Mouse (Mus musculus): Measurements from ENCODE around the gene Irf8. TPM values are rescaled to one million over a fixed set of nuclear protein-coding genes. Genes with fewer than 3 reads are reported as not detected.
"Not testable (repeated sequence)": the region's sequence is repeated elsewhere in the genome, so short reads cannot be mapped to it uniquely, and the experiment has no call there.

Gene Irf8
- total RNA-seq, 2 experiments from 2014 or later, result 3.7 to 5.5 TPM

- no peak for TF ChIP-seq CTCF (IDR thresholded peaks at IDR 0.05)
- Histone ChIP-seq H3K27ac (no peak overlapping the region), H3K4me3 (no peak overlapping the region)
- intact Hi-C loops (cut with DNase I), result no loop called here
- DNase-seq (ENCODE audit: extremely low spot score in 1 of 2, low spot score in 2 of 2), result no peak
Observed at GRCm38 (mm10) chr8:120783781-120784180, 47.6 kb downstream of the Irf8 start.

- no peak for TF ChIP-seq CTCF (IDR thresholded peaks at IDR 0.05)
- no peak for DNase-seq (ENCODE audit: extremely low spot score in 1 of 2, low spot score in 2 of 2)
- intact Hi-C loops (cut with DNase I), result no loop called here
- no peak overlapping the region for H3K4me3 ChIP-seq
- H3K27ac ChIP-seq, result no peak overlapping the region
Observed at GRCm38 (mm10) chr8:120786753-120787152, 50.6 kb downstream of the Irf8 start.

GRCm38 (mm10) chr8:120787631-120788030, 51.5 kb downstream of the Irf8 start:
- no peak overlapping the region for H3K27ac ChIP-seq
- intact Hi-C loops (cut with DNase I), result no loop called here
- no peak overlapping the region for H3K4me3 ChIP-seq
- TF ChIP-seq CTCF (IDR thresholded peaks at IDR 0.05), result no peak
- no peak for DNase-seq (ENCODE audit: extremely low spot score in 1 of 2, low spot score in 2 of 2)

GRCm38 (mm10) chr8:120792710-120793109, 56.6 kb downstream of the Irf8 start:
- intact Hi-C loops (cut with DNase I), result no loop called here
- DNase-seq (ENCODE audit: extremely low spot score in 1 of 2, low spot score in 2 of 2), result no peak
- no peak for TF ChIP-seq CTCF (IDR thresholded peaks at IDR 0.05)
- H3K4me3 ChIP-seq, result no peak overlapping the region
- no peak overlapping the region for H3K27ac ChIP-seq

- peak; percentile 77 to 87 for DNase-seq (ENCODE audit: extremely low spot score in 1 of 2, low spot score in 2 of 2)
- Histone ChIP-seq H3K27ac (no peak overlapping the region), H3K4me3 (no peak overlapping the region)
- intact Hi-C loops (cut with DNase I), result loop anchor here (1.0 kb wide), 1 partner anchor 116 kb away; no protein-coding TSS in a partner anchor
- peak; percentile 90 for TF ChIP-seq CTCF (IDR thresholded peaks at IDR 0.05)
Observed at GRCm38 (mm10) chr8:120795944-120796635, 59.9 kb downstream of the Irf8 start.

- no peak for DNase-seq (ENCODE audit: extremely low spot score in 1 of 2, low spot score in 2 of 2)
- no peak for TF ChIP-seq CTCF (IDR thresholded peaks at IDR 0.05)
- Histone ChIP-seq H3K4me3 (no peak overlapping the region), H3K27ac (no peak overlapping the region)
- intact Hi-C loops (cut with DNase I), result no loop called here
Observed at GRCm38 (mm10) chr8:120797019-120797727, 61.0 kb downstream of the Irf8 start.

- intact Hi-C loops (cut with DNase I), result no loop called here
- Histone ChIP-seq H3K4me3 (no peak overlapping the region), H3K27ac (no peak overlapping the region)
Observed at GRCm38 (mm10) chr8:120800308-120800865, 64.2 kb downstream of the Irf8 start.

GRCm38 (mm10) chr8:120803661-120804375, 67.7 kb downstream of the Irf8 start:
- DNase-seq (ENCODE audit: extremely low spot score in 1 of 2, low spot score in 2 of 2); intact Hi-C loops (cut with DNase I); H3K27ac ChIP-seq; H3K4me3 ChIP-seq: not testable (repeated sequence)

More at GRCm38 (mm10) chr8:120800308-120800865, 64.2 kb downstream of the Irf8 start:
- peak; percentile 87 for TF ChIP-seq CTCF (IDR thresholded peaks at IDR 0.05)
- peak; percentile 38 to 58 for DNase-seq (ENCODE audit: extremely low spot score in 1 of 2, low spot score in 2 of 2)

- H3K4me3 ChIP-seq, result no peak overlapping the region
- intact Hi-C loops (cut with DNase I), result no loop called here
- H3K27ac ChIP-seq, result no peak overlapping the region
- TF ChIP-seq CTCF (IDR thresholded peaks at IDR 0.05), result no peak
- DNase-seq (ENCODE audit: extremely low spot score in 1 of 2, low spot score in 2 of 2), result no peak
Observed at GRCm38 (mm10) chr8:120804741-120805140, 68.6 kb downstream of the Irf8 start.

Other genes starting within 250 kb of the Irf8 start
- 1 to 10 TPM; 1.0 to 2.9 TPM for gene Gins2, start 147.1 kb upstream of the Irf8 start, total RNA-seq (2021)
- gene 1190005I06Rik, start 88.7 kb upstream of the Irf8 start, total RNA-seq (2021), result 10 to 100 TPM; 11.3 to 11.5 TPM
- gene Gm27021, start 68.3 kb upstream of the Irf8 start, total RNA-seq (2021), result 1 to 10 TPM in 1 of 2 experiments, not detected in 1; 1.5 TPM
- 1,000 to 10,000 TPM; 1,050 to 1,086 TPM for gene Cox4i1, start 68.1 kb upstream of the Irf8 start, total RNA-seq (2021)
- gene Emc8, start 67.8 kb upstream of the Irf8 start, total RNA-seq (2021), result 10 to 100 TPM; 68.1 to 81.2 TPM

All from left cerebral cortex, adult 2 months (tissue).